20 mouse cellular contexts compared by ENCODE assay signal in the genomic region with DNA sequence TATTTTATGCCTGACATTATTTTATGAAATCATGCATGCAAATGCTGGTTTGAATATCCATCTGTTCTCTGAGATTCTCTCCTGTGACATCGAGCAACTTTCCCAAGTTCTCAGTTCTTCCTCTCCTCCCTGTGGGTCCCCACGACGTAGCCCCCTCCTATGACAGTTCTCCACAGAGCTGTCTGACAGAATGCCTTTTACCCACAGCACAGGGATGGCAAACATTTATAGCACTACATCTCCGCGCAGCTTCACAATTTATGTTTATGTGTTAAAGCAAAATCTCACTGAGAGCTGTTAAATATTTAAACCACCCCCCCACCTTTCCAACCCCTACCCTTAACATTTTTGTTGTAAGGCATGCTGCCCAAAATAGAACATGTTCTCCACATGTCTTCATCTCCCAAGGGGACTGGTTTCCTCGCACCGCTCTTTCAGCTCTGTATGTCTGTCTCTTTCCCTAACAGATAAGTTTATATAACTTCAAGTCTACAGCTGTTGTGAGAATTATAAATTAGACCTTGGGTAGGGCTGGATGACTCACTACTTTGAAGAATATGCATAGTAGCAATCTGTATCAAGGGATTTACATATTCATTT.
DNase-seq lines count a peak whose midpoint lies in the region; ATAC-seq lines count a peak whose summit lies in the region.
"Had no signal": no experiment of that assay in that cellular context is flagged by ENCODE, and none has a peak within 500 bp of the region (broad histone marks: within the 10 kb centered on the region; RNA-seq: fewer than 3 reads in every experiment).

No protein-coding gene starts in this region.

- 79% methylated on average over 7 of the region's 7 CpGs for WGBS in forebrain, embryonic 14.5 days
- WGBS in forebrain, embryonic 11.5 days, result 88% methylated on average over 7 of the region's 7 CpGs
- 84% methylated on average over 7 of the region's 7 CpGs for WGBS in hindbrain, embryonic 14.5 days
- WGBS in midbrain, embryonic 15.5 days, result 78% methylated on average over 7 of the region's 7 CpGs

- DNase-seq in forebrain, embryonic 14.5 days (ENCODE audit: low spot score), result peak; percentile 35
- no peak for DNase-seq in forebrain, embryonic 11.5 days (ENCODE audit: low spot score)
- peak; percentile 43 to 49 for DNase-seq in right cerebral cortex, adult 2 months (ENCODE audit: low spot score in 2 of 2)
- DNase-seq in right cerebral cortex, postnatal 14 days, result no peak
- DNase-seq in left cerebral cortex, adult 9 months (ENCODE audit: low spot score in 2 of 2), result peak; percentile 47 to 58
- DNase-seq in hindbrain, embryonic 14.5 days (ENCODE audit: low spot score), result no peak
- no peak for DNase-seq in kidney, adult 8-10 months
- DNase-seq: adrenal gland, postnatal 25 days; B cell, adult 2 months; gastrocnemius, adult 2 months; heart, adult 18-20 months; kidney, adult 11 months; kidney, postnatal 36 days; lung, adult 2 months; thymus, postnatal 25 days had no signal

- no peak overlapping the region for H3K27ac ChIP-seq in forebrain, embryonic 14.5 days (ENCODE audit: low read depth, low read length)
- H3K27ac ChIP-seq in forebrain, embryonic 11.5 days (ENCODE audit: low read depth, low read length), result no peak overlapping the region
- H3K27ac ChIP-seq in hindbrain, embryonic 14.5 days, result no peak overlapping the region
- no peak overlapping the region for H3K27ac ChIP-seq in midbrain, embryonic 15.5 days
- H3K27ac ChIP-seq: embryonic facial prominence, embryonic 15.5 days; gastrocnemius, adult 2 months; hindbrain, embryonic 12.5 days; limb, embryonic 15.5 days; stomach, embryonic 15.5 days had no signal

- no peaks in the 10 kb centered on the region for H3K9me3 ChIP-seq in forebrain, embryonic 14.5 days (replicated peaks; ENCODE audit: control insufficient read depth, low read length)
- H3K9me3 ChIP-seq in forebrain, embryonic 11.5 days (ENCODE audit: control insufficient read depth, low read length), result no peaks in the 10 kb centered on the region
- no peaks in the 10 kb centered on the region for H3K9me3 ChIP-seq in hindbrain, embryonic 14.5 days (ENCODE audit: control insufficient read depth, low read length)
- no peaks in the 10 kb centered on the region for H3K9me3 ChIP-seq in midbrain, embryonic 15.5 days
- H3K9me3 ChIP-seq: embryonic facial prominence, embryonic 15.5 days; hindbrain, embryonic 12.5 days; limb, embryonic 15.5 days; stomach, embryonic 15.5 days had no signal

- H3K4me1 ChIP-seq in forebrain, embryonic 14.5 days (ENCODE audit: control insufficient read depth, insufficient read depth, low read length), result no peaks in the 10 kb centered on the region
- no peaks in the 10 kb centered on the region for H3K4me1 ChIP-seq in forebrain, embryonic 11.5 days (replicated peaks; ENCODE audit: control insufficient read depth, insufficient read depth, low read length)
- H3K4me1 ChIP-seq in hindbrain, embryonic 14.5 days (replicated peaks; ENCODE audit: control insufficient read depth, insufficient read depth, low read length), result no peaks in the 10 kb centered on the region
- no peaks in the 10 kb centered on the region for H3K4me1 ChIP-seq in midbrain, embryonic 15.5 days
- H3K4me1 ChIP-seq: embryonic facial prominence, embryonic 15.5 days; hindbrain, embryonic 12.5 days; limb, embryonic 15.5 days; stomach, embryonic 15.5 days had no signal

- H3K4me3 ChIP-seq in forebrain, embryonic 14.5 days (ENCODE audit: low read depth, low read length), result no peak overlapping the region
- H3K4me3 ChIP-seq in forebrain, embryonic 11.5 days (ENCODE audit: low read depth, low read length), result no peak overlapping the region
- no peak overlapping the region for H3K4me3 ChIP-seq in hindbrain, embryonic 14.5 days (replicated peaks; ENCODE audit: low read length)
- no peak overlapping the region for H3K4me3 ChIP-seq in midbrain, embryonic 15.5 days
- H3K4me3 ChIP-seq: embryonic facial prominence, embryonic 15.5 days; gastrocnemius, adult 2 months; hindbrain, embryonic 12.5 days; limb, embryonic 15.5 days; stomach, embryonic 15.5 days had no signal

- ATAC-seq in forebrain, embryonic 14.5 days, result no peak
- no peak for ATAC-seq in forebrain, embryonic 11.5 days (replicated peaks; ENCODE audit: low FRiP score)
- no peak for ATAC-seq in hindbrain, embryonic 14.5 days (ENCODE audit: low FRiP score)
- no peak for ATAC-seq in midbrain, embryonic 15.5 days (replicated peaks)

- H3K36me3 ChIP-seq in forebrain, embryonic 14.5 days (ENCODE audit: control insufficient read depth, insufficient read depth, low read length), result no peaks in the 10 kb centered on the region
- no peaks in the 10 kb centered on the region for H3K36me3 ChIP-seq in forebrain, embryonic 11.5 days (ENCODE audit: control insufficient read depth, insufficient read depth, low read length)
- no peaks in the 10 kb centered on the region for H3K36me3 ChIP-seq in hindbrain, embryonic 14.5 days (replicated peaks; ENCODE audit: control insufficient read depth, insufficient read depth)
- no peaks in the 10 kb centered on the region for H3K36me3 ChIP-seq in midbrain, embryonic 15.5 days (replicated peaks)
- H3K36me3 ChIP-seq: embryonic facial prominence, embryonic 15.5 days; hindbrain, embryonic 12.5 days; limb, embryonic 15.5 days; stomach, embryonic 15.5 days had no signal

- no peak overlapping the region for H3K9ac ChIP-seq in forebrain, embryonic 14.5 days (ENCODE audit: low read length)
- no peak overlapping the region for H3K9ac ChIP-seq in forebrain, embryonic 11.5 days (ENCODE audit: low read length)
- no peak overlapping the region for H3K9ac ChIP-seq in hindbrain, embryonic 14.5 days
- H3K9ac ChIP-seq in midbrain, embryonic 15.5 days, result no peak overlapping the region
- H3K9ac ChIP-seq: embryonic facial prominence, embryonic 15.5 days; hindbrain, embryonic 12.5 days; limb, embryonic 15.5 days; stomach, embryonic 15.5 days had no signal

- H3K4me2 ChIP-seq in forebrain, embryonic 14.5 days (ENCODE audit: low read length), result no peak overlapping the region
- H3K4me2 ChIP-seq in forebrain, embryonic 11.5 days (ENCODE audit: low read depth, low read length, severe bottlenecking), result no peak overlapping the region
- H3K4me2 ChIP-seq in hindbrain, embryonic 14.5 days (replicated peaks), result no peak overlapping the region
- H3K4me2 ChIP-seq in midbrain, embryonic 15.5 days, result no peak overlapping the region
- H3K4me2 ChIP-seq: embryonic facial prominence, embryonic 15.5 days; hindbrain, embryonic 12.5 days; limb, embryonic 15.5 days; stomach, embryonic 15.5 days had no signal

- H3K27me3 ChIP-seq in forebrain, embryonic 14.5 days (replicated peaks; ENCODE audit: control insufficient read depth, insufficient read depth, low read length), result no peaks in the 10 kb centered on the region
- no peaks in the 10 kb centered on the region for H3K27me3 ChIP-seq in forebrain, embryonic 11.5 days (ENCODE audit: control insufficient read depth, insufficient read depth, low read length)
- no peaks in the 10 kb centered on the region for H3K27me3 ChIP-seq in hindbrain, embryonic 14.5 days (ENCODE audit: control insufficient read depth, insufficient read depth, low read length)
- H3K27me3 ChIP-seq in midbrain, embryonic 15.5 days (replicated peaks), result no peaks in the 10 kb centered on the region
- H3K27me3 ChIP-seq: embryonic facial prominence, embryonic 15.5 days; hindbrain, embryonic 12.5 days; limb, embryonic 15.5 days; stomach, embryonic 15.5 days had no signal

Comparison
In these comparisons a context has a peak if more than half of its experiments do, and no peak if none do; other contexts are left out.
1. DNase-seq: peak in forebrain, embryonic 14.5 days (single experiment), right cerebral cortex, adult 2 months (2 of 2) and left cerebral cortex, adult 9 months (2 of 2); none in forebrain, embryonic 11.5 days (single experiment), right cerebral cortex, postnatal 14 days (single experiment), hindbrain, embryonic 14.5 days (single experiment) and kidney, adult 8-10 months (0 of 2).